Mouse (Mus musculus): ENCODE measurements around the gene Ccdc60.
"Not testable (repeated sequence)": the region's sequence is repeated elsewhere in the genome, so short reads cannot be mapped to it uniquely, and the experiment has no call there.

The Ccdc60 gene

GRCm38 (mm10) chr5:116288849-116289570 lies at the start of gene Ccdc60:
TSS of gene Ccdc60 (minus strand) at chr5:116288985.
- DNase-seq, result no peak

DNA sequence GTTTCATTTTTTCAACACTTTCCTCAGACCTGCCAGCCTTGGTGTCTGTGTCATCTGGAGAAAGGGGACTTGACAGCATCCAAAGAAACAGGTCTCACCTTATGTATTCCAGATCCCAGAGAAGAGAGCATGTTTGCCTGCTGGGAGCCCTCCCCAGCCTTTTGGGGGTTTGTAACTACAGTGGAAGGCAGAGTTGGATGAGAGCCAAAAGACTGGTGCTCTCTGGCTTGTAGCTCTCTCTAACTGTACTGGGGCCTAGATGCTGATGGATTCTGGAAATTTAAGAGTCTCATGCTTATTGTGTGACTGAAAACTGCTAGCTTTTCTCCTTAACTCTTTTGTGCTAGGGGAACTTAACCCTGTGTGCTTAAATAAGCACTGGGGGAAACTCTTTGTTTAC lies 47.4 kb upstream of the Ccdc60 start:
- no peak for DNase-seq

GRCm38 (mm10) chr5:116328911-116329310 lies 40.1 kb upstream of the Ccdc60 start:
- DNase-seq, result no peak

DNA sequence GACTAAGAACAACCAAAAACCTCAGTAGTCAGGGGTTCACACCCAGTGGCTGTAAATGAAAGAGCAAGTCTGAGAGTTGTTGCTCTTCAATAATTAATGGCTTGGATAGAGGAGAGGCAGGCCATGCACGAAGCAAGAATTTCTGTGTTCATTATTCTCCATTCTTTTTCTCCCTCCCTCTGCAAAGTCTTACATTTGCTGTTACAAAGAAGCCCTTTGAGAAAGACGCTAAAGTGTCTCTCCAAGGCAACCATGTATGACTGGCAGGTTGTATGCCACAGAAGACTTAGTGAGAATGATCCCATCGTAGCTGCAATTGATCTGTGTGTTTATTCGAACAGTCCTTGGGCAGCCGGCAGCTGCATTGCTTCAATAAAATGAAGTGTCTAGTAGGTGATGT lies 34.6 kb upstream of the Ccdc60 start:
- no peak for DNase-seq

- DNase-seq, result no peak
These were observed 33.7 kb upstream of the Ccdc60 start for GRCm38 (mm10) chr5:116322365-116323027.

GRCm38 (mm10) chr5:116313711-116314110 lies 24.9 kb upstream of the Ccdc60 start:
- peak; percentile 5 for DNase-seq

- DNase-seq, result no peak
These were observed 23.4 kb upstream of the Ccdc60 start for GRCm38 (mm10) chr5:116312111-116312737.

DNA sequence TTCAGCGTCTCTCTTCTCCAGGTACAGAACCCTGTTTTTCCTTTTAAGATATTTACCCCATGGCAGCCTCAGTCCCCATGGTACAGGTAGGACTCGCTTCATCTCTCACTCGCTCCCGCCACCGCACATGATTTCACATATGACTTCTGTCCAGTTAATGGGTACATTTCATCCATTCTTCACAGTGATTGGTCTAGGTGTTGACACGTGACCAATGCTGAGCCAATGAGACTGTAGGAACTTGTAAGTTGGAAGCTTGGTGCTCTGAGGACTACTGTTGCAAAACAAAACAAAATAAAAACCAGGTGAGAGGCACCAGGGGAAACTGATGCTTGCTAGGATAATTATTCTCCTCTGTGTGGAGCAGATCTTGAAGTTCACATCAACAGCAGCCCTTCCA lies 22.9 kb upstream of the Ccdc60 start:
- no peak for DNase-seq

GRCm38 (mm10) chr5:116309383-116309801 lies 20.6 kb upstream of the Ccdc60 start:
- DNase-seq, result no peak

GRCm38 (mm10) chr5:116305557-116305956 lies 16.8 kb upstream of the Ccdc60 start:
- no peak for DNase-seq

DNA sequence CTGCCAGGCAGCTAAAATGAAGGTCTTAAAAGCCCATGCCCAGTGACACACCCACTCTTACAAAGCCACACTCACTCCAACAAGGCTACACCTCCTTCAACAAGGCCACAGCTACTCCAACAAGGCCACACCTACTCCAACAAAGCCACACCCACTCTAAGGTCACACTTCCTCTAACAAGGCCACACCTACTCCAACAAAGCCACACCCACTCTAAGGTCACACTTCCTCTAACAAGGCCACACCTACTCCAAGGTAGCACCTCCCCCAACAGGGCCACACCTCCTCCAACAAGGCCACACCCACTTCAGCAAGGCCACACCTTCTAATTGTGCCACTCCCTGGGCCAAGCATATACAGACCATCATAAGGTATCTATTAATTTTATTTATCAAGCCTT lies 16.4 kb upstream of the Ccdc60 start:
- DNase-seq, result not testable (repeated sequence)

DNA sequence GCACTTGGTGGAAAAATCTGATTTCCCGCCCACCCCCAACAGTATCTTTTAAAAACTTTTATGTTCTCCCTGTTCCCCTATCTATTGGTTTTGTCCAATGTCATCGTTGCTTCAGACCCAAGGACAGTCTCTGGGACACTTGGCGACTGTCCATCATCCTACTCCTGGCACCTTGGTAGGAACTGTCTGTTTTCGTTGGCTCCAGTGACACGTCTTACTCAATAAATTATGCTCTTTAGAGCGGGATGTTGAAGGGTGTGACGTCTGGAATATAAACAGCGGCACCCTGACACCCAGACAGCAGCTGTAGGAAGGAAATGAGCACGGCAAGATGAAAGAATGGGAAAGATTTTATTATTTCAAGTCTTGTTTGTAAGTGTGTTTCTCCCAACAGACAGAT lies 12.2 kb upstream of the Ccdc60 start:
- DNase-seq, result no peak

- no peak for DNase-seq
These were observed 4.7 kb upstream of the Ccdc60 start for GRCm38 (mm10) chr5:116293501-116293900.

GRCm38 (mm10) chr5:116290584-116290983 lies 1.8 kb upstream of the Ccdc60 start:
- DNase-seq, result no peak

GRCm38 (mm10) chr5:116289897-116290296 lies 1.1 kb upstream of the Ccdc60 start:
- DNase-seq, result no peak

DNA sequence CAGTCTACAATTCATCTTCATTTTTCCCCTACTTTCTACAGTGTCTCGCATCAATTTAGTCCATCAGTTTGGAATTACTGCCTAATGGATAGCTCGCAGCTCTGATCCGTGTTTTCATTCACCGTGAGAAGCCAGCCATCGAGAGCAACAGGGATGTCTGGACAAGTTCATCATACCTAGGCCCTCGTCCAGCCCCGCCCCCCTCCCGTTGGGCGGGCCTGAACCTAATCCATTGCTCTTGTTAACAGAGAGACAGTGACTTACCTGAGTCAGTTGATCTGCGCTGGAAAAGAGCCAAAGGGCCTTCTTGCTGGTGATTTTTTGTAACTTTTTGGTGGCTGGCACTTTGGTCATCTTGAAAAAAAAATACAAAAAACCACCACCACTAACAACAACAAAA lies 602 bp downstream of the Ccdc60 start:
- DNase-seq, result no peak

DNA sequence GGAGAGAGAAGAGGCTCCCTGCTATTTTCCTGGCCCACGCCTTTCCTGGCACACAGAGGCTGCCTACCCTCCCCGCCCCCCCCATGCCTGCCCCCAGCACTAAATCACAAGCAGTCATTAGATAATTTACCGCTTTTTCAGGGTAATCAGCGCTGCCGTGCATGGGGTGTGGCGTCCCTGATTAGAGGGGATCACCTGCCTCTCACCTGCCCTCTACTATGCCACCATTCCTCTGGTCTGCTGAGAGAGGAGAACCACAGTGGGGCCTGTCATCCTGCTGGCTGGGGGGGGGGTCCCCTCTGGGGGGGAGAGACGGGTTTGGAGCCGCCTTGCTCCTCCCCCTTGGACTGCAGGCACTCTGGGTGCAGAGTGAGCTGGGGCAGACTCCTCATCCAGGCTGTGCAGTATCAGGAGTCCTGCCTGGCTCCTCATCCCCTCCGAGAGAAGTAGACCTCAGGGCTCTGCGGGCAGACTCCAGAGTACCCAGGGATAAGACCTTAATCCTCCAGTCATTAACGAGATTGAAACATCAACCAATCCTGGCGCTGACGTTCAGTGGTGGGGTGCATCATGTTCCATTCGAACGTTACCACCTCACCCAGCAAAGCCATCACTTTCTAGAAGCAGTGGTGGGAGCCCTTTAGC lies 3.1 kb downstream of the Ccdc60 start:
- no peak for DNase-seq

DNA sequence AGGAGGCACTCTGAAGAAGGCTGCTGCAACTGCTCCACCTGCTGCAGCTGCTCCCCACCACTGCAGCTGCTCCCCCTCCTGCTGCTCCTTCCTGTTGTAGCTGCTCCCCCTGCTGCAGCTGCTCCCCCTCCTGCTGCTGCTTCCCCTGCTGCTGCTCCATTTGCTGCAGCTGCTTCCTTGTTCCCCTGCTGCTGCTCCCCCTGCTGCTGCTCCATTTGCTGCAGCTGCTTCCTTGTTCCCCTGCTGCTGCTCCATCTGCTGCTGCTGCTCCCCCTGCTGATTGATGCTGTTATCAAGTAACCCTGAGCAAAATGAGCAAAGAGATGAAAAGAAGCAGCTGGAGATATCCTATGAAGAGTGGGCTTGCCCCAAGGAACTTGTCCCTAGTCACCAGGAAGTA lies 8.3 kb downstream of the Ccdc60 start:
- no peak for DNase-seq

- DNase-seq, result no peak
These were observed 10.3 kb downstream of the Ccdc60 start for GRCm38 (mm10) chr5:116278436-116278918.

- no peak for DNase-seq
These were observed 10.8 kb downstream of the Ccdc60 start for GRCm38 (mm10) chr5:116277951-116278350.

DNA sequence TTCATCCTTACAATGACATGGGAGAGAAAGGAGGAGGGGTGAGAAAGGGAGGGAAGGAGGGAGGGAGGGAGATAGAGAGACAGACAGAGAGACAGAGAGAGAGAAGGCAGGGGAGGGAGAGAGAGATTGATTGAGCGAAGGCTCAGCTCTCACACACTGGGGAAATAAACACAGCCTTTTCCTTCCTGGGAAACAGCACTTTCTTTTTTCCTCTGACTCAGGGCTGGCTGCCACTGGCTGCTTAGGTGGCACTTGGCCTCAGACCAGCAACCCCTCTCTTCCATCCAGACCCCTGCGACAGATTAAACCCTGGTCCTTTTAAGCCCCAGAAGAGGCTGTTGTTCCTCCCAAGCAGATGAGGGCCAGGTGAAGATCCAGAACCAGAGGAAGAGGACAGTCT lies 14.0 kb downstream of the Ccdc60 start:
- DNase-seq, result no peak

- no peak for DNase-seq
These were observed 14.4 kb downstream of the Ccdc60 start for GRCm38 (mm10) chr5:116274365-116274764.

DNA sequence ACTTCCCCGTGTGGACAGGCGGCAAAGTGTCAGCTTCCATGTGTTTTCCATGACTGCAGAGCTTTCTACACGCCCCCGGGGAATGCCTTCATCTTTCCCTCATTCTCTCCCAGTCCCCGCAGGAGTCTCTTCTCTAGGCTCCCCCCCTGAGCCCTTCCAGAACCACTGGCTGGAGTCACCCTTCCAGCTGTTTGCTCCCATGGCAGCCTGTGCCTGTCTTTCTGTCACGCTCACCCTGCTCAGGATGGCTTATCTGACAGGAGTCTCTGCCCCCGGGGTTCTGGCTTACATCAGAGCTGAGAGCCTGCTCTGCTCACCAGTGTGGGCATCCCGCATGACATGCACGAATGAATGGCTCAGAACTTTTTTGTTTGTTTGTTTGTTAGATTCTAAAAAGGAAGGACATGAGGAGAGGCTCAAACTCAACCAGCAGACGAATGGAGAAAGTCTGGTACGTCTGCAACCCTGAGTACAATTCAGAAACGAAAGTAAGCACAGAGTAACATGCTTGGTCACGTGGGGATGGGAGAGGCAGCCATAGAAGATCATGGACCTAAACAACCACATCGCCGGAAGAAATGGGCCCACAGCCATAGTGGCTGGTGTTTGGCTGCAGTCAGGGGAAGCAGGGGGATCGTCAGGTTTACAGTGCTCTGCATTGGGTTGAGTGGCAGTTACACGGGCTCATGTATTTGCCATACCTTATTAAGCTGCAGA lies 17.1 kb downstream of the Ccdc60 start:
- no peak for DNase-seq

Data from cerebellum, adult 9-10 months (tissue).